Mouse (Mus musculus) embryonic facial prominence, embryonic 13.5 days (tissue): ENCODE data around the gene Podxl2. TPM values are rescaled to one million over a fixed set of nuclear protein-coding genes. Genes with fewer than 3 reads are reported as not detected.

Experiments
- ATAC-seq: fragments of 200-750 bp; cut with Nextera tagmentation; 2 replicates; pipeline ENCODE4 v1.8.0; 2017; ENCODE audit warnings: low read depth; ENCODE audit not compliant: insufficient number of reproducible peaks, insufficient read depth, low FRiP score, low TSS enrichment
- H3K27ac ChIP-seq: fragments of 300-500 bp; sonication (generic); 2 replicates; pipeline ENCODE4 v1.5.1; 2015; ENCODE audit warnings: moderate library complexity, mild to moderate bottlenecking, inconsistent platforms
- H3K27me3 ChIP-seq: fragments of 300-500 bp; sonication (generic); 2 replicates; pipeline ENCODE4 v1.6.1; 2015; ENCODE audit warnings: mild to moderate bottlenecking, inconsistent platforms
- H3K36me3 ChIP-seq: fragments of 300-500 bp; sonication (generic); 2 replicates; pipeline ENCODE4 v1.6.1; 2015; ENCODE audit warnings: mild to moderate bottlenecking, inconsistent platforms
- H3K4me1 ChIP-seq: fragments of 300-500 bp; sonication (generic); 2 replicates; pipeline ENCODE4 v1.6.1; 2015; ENCODE audit warnings: inconsistent platforms
- H3K4me2 ChIP-seq: fragments of 300-500 bp; sonication (generic); 2 replicates; pipeline ENCODE4 v1.6.1; 2015; ENCODE audit warnings: moderate library complexity, mild to moderate bottlenecking, inconsistent platforms
- H3K4me3 ChIP-seq: fragments of 300-500 bp; sonication (generic); 2 replicates; pipeline ENCODE4 v1.5.1; 2015; ENCODE audit warnings: mild to moderate bottlenecking, inconsistent platforms
- H3K9ac ChIP-seq: fragments of 300-500 bp; sonication (generic); 2 replicates; pipeline ENCODE4 v1.6.1; 2015; ENCODE audit warnings: mild to moderate bottlenecking, inconsistent platforms
- H3K9me3 ChIP-seq: fragments of 300-500 bp; sonication (generic); 2 replicates; pipeline ENCODE4 v1.6.1; 2016; ENCODE audit warnings: inconsistent platforms
- WGBS: fragments of 180-500 bp; shearing (Covaris S2); methylation state at CpG from one replicate; pipeline ENCODE4 v1.1.7; 2015; ENCODE audit warnings: mixed read lengths; 5-methylcytosine and 5-hydroxymethylcytosine counted together
- polyA plus RNA-seq: library from polyadenylated mRNA; unstranded; fragments of >200 nt; fragmentation: Nextera tagmentation; extraction: Ambion mirVana; gene quantifications from 2 replicates; pipeline ENCODE4 v1.2.1, GENCODE M21; 2015

Gene Podxl2
- polyA plus RNA-seq, 1 experiment from 2014 or later, result 141 TPM

DNA sequence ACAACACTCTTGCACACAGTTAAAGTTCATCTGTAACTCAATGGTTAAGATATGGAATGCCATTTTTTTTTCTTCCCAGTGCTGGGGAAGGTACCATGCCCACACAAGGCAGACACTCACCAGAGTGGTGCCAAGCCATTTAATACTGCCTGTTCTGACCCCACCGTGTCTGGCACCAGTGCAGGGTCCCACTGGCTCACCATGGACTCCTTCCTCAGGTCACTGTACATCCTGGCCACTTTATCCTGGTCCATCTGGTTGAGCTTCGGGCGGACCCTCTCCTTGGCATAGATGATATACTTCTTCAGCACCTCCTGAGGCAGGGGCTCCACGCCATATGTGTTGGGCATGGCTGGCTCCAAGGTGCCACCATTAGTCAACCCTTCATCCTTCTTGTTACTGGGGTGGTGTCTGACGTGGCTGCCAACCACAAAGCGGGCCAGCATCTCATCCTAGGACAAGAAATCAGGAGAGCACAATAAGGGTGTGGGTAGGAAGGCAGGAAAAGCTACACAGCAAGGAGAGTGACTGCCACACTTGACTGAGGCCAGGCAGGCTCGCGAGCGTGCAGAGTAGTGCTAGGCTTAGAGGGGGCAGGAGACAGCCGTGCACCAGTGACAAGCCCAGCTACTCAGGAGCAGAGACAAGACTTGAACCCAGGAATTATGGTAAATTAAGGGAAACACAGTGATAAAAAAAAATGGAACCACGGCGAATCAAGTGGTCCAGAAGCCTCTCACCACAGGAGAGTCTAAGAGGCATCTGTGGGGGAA lies 11.0 kb upstream of the Podxl2 start:
- Histone ChIP-seq H3K36me3 (peaks cover 98% of the 10 kb centered on the region), H3K27me3 (no peaks in the 10 kb centered on the region), H3K4me3 (no peak overlapping the region), H3K9ac (no peak overlapping the region), H3K4me2 (no peak overlapping the region), H3K27ac (no peak overlapping the region), H3K9me3 (no peaks in the 10 kb centered on the region), H3K4me1 (no peaks in the 10 kb centered on the region)
- WGBS, result 94% methylated on average over 12 of the region's 12 CpGs
- ATAC-seq, result no peak

DNA sequence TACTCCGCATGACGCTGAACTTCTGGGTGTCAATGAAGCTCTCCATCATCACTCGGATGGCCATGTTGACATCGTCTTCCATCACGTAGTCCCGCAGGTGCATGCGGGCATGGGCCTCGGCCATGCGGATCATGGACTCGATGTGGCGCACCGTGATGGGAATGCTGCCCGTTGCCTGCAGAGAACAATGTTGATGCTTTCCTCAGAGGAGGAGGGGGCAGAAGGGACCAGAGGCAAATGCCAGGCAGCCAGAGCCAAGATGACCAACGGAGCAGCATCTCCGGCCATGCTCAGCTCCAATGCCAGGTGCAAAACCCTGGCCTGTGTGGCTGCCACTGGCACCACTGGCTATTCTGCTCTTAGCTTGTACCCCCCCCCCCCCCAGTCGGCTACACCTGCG lies 9.8 kb upstream of the Podxl2 start:
- ATAC-seq, result no peak
- no peak overlapping the region for H3K27ac ChIP-seq
- no peaks in the 10 kb centered on the region for H3K9me3 ChIP-seq
- no peaks in the 10 kb centered on the region for H3K4me1 ChIP-seq
- H3K36me3 ChIP-seq, result peaks cover 92% of the 10 kb centered on the region
- no peaks in the 10 kb centered on the region for H3K27me3 ChIP-seq
- H3K9ac ChIP-seq, result no peak overlapping the region
- 95% methylated on average over 17 of the region's 17 CpGs for WGBS
- no peak overlapping the region for H3K4me3 ChIP-seq
- H3K4me2 ChIP-seq, result no peak overlapping the region

DNA sequence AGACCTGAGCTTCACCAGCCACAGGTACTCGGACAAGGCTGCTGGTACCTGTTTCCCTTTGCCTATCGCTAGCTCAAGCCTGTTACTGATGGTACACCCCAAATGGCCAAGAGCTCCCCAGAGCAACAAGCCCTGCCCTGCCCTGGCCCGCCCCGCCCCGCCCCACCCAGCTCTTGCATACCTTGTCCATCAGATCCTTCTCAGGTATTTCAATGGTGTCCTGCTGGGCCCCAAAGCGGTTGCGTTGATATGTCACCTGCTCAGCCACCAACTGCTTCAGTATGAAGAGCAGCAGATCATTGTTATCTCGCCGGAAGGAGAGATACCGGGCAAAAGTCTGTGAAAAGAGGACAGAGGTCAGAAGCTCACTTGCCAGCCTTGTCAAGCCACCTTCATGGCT lies 9.4 kb upstream of the Podxl2 start:
- peaks cover 87% of the 10 kb centered on the region for H3K36me3 ChIP-seq
- no peaks in the 10 kb centered on the region for H3K27me3 ChIP-seq
- WGBS, result 85% methylated on average over 10 of the region's 10 CpGs
- no peaks in the 10 kb centered on the region for H3K4me1 ChIP-seq
- no peak overlapping the region for H3K27ac ChIP-seq
- ATAC-seq, result no peak
- H3K9ac ChIP-seq, result no peak overlapping the region
- H3K9me3 ChIP-seq, result no peaks in the 10 kb centered on the region
- no peak overlapping the region for H3K4me3 ChIP-seq
- H3K4me2 ChIP-seq, result no peak overlapping the region

DNA sequence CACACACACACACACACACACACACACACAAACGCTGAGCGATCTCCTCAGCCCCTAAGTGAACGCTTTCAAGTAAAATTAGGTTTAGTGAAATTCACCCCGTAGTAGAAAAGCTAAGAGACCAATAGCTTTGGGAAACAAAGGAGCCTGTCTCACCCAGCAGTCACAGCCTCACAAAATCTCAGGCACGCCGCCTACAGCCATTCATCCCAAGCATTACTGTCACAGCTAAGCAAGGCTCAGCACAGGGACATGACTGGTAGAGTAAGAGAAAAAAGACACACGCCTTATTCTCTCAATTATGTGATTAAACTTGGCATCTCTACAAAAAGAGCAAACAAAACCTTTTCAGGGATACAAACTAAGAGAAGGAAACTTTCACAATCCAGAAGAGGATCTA lies 6.5 kb upstream of the Podxl2 start:
- Histone ChIP-seq H3K4me1 (no peaks in the 10 kb centered on the region), H3K4me3 (no peak overlapping the region), H3K27me3 (no peaks in the 10 kb centered on the region), H3K27ac (no peak overlapping the region), H3K36me3 (peaks cover 58% of the 10 kb centered on the region), H3K9me3 (no peaks in the 10 kb centered on the region), H3K4me2 (no peak overlapping the region), H3K9ac (no peak overlapping the region)
- ATAC-seq, result no peak
- 78% methylated on average over 7 of the region's 7 CpGs for WGBS

DNA sequence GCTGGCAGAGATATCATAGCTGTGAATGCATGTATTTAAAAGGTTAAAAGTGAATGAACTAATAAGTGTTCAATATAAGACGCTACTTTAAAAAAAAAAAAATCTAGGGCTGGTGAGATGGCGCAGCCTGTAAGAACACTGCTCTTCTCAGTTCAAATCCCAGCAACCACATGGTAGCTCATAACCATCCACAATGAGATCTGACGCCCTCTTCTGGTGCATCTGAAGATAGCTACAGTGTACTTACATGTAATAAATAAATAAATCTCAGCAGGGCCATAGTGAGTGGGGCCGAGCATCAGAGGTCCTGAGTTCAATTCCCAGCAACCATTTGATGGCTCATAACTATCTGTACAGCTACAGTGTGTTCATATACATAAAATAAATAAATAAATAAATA lies 4.6 kb upstream of the Podxl2 start:
- no peaks in the 10 kb centered on the region; the same call in 1 of the 2 replicates for H3K27me3 ChIP-seq
- no peaks in the 10 kb centered on the region for H3K9me3 ChIP-seq
- WGBS, result 66% methylated on average over 4 of the region's 4 CpGs
- H3K9ac ChIP-seq, result no peak overlapping the region
- no peak overlapping the region for H3K27ac ChIP-seq
- no peaks in the 10 kb centered on the region for H3K4me1 ChIP-seq
- no peak overlapping the region for H3K4me3 ChIP-seq
- no peak overlapping the region for H3K4me2 ChIP-seq
- H3K36me3 ChIP-seq, result peaks cover 40% of the 10 kb centered on the region
- ATAC-seq, result no peak

DNA sequence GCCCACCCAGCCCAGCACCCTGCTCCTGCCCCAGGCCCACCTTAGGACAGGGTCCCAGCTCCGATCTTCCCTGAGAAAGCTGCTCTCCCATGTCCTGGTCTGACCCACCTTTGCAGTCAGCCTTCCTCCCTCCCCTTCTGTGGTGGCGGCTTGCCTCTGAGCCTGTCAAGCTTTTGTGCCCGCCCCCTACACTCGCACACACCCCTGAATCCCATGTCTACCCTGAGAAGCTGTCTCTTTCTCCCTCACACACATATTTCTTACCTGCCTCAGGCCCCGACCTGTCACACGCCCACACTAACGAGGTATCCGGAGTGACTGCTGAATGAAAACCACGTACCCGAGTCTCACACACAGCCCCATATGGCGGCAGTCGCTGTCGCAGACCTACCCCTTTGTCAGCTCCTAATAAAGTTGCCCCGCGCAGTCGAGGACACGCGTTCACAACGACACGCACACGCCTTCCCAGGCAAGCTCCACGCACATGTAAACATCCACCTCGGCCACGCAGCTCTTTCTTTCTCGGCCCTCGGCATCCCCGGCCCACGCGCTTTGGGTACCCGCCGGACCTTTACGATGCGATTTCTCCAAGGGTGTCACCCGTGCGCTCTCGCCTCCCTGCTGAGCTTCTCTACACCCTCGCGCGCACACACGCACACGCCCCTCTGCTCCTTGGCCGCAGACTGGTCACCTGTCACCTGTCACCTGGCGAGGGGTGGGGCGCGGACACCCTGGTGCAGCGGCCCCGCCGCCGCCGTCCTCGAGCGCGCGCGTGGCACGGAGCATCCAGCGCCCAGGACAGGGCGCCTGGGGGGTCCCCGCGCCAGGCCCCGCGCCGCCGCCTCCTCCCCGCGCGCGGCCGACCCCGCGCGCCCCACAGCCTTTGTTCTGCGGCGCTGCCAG lies 628 bp downstream of the Podxl2 start:
- peak; percentile 67 for ATAC-seq
- peak overlapping the region; percentile 34; the same call in 1 of the 2 replicates for H3K27ac ChIP-seq
- 1% methylated on average over 70 of the region's 74 CpGs for WGBS
- H3K4me1 ChIP-seq, result peaks cover 27% of the 10 kb centered on the region
- peak overlapping the region; percentile 96 for H3K4me2 ChIP-seq
- H3K9me3 ChIP-seq, result no peaks in the 10 kb centered on the region
- peak overlapping the region; percentile 84 for H3K9ac ChIP-seq
- no peaks in the 10 kb centered on the region; the same call in 1 of the 2 replicates for H3K27me3 ChIP-seq
- H3K36me3 ChIP-seq, result no peaks in the 10 kb centered on the region; the same call in 1 of the 2 replicates
- peak overlapping the region; percentile 72 for H3K4me3 ChIP-seq

DNA sequence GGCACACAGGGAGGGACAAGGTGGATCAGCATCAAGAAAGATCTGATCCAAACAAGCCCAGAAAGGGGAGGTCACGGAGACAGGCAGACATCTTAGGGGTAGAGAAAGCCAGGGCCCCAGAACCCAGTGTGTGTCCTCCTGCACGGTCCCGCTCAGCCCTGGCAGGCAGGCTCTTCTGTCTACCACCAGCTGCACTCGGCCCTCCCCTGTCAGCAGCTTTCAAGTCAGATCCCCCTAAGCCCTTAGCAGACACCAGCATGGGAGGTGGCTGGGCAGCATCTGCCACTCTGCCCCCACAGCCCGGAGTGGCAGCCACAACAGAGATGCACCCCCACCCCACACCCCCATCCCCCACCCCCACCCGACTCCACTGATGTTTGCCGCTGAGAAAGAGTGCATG lies 2.0 kb downstream of the Podxl2 start:
- Histone ChIP-seq H3K9me3 (no peaks in the 10 kb centered on the region), H3K4me3 (peak overlapping the region; percentile 72; the same call in 1 of the 2 replicates), H3K36me3 (no peaks in the 10 kb centered on the region; the same call in 1 of the 2 replicates), H3K4me1 (peaks cover 27% of the 10 kb centered on the region), H3K4me2 (peak overlapping the region; percentile 96), H3K27me3 (no peaks in the 10 kb centered on the region; the same call in 1 of the 2 replicates), H3K9ac (peak overlapping the region; percentile 84; the same call in 1 of the 2 replicates), H3K27ac (no peak overlapping the region)
- WGBS, result 33% methylated on average over 7 of the region's 7 CpGs
- no peak for ATAC-seq

DNA sequence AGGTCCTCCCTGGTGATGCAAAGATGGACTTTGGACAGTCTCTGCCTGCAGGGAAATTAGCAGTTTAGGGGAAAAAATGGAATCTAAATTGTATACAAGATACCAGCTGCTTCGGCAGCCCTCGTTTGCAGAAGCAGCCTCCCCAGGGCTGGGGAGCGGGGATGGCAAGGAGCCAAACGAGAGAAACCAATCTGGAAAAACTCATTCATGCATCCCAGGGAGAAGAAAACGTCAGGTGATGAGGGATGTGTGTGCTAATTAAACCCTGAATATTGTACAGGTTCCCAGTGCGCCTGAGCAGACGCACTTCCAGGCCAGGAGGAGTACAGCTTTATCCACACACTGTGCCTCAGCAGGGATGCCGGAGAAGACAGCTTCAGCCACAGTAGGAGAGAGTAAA lies 3.3 kb downstream of the Podxl2 start:
- Histone ChIP-seq H3K27me3 (no peaks in the 10 kb centered on the region; the same call in 1 of the 2 replicates), H3K4me2 (no peak overlapping the region), H3K9me3 (no peaks in the 10 kb centered on the region), H3K4me3 (no peak overlapping the region), H3K4me1 (peaks cover 27% of the 10 kb centered on the region), H3K9ac (no peak overlapping the region), H3K27ac (0 out of 2 replicates have a peak overlapping the region, but pooled peaks have one; percentile 2), H3K36me3 (no peaks in the 10 kb centered on the region; the same call in 1 of the 2 replicates)
- no peak for ATAC-seq
- 34% methylated on average over 8 of the region's 8 CpGs for WGBS

DNA sequence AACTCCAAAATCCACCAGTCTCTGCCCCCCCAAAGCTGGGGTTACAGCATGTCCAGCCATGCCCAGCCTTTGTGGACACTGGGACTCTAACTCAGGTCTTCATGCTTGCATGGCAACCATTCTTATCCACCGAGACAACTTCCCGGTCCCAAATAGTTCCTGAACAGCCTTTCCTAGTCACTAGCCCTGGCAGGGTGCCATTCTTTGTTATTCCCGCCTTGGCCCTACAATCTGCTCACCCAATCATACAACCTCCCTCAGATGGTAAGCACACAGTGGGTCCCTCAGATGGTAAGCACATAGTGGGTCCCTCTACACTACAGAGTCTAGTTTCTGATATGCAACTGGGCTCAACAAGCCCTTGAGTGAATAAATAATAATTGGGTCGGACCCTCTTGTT lies 4.2 kb downstream of the Podxl2 start:
- no peak overlapping the region for H3K4me3 ChIP-seq
- no peak overlapping the region for H3K9ac ChIP-seq
- no peak overlapping the region for H3K4me2 ChIP-seq
- no peaks in the 10 kb centered on the region; the same call in 1 of the 2 replicates for H3K36me3 ChIP-seq
- no peaks in the 10 kb centered on the region for H3K9me3 ChIP-seq
- peaks cover 27% of the 10 kb centered on the region for H3K4me1 ChIP-seq
- no peaks in the 10 kb centered on the region for H3K27me3 ChIP-seq
- no peak for ATAC-seq
- H3K27ac ChIP-seq, result no peak overlapping the region
- 74% methylated on average over 4 of the region's 4 CpGs for WGBS

DNA sequence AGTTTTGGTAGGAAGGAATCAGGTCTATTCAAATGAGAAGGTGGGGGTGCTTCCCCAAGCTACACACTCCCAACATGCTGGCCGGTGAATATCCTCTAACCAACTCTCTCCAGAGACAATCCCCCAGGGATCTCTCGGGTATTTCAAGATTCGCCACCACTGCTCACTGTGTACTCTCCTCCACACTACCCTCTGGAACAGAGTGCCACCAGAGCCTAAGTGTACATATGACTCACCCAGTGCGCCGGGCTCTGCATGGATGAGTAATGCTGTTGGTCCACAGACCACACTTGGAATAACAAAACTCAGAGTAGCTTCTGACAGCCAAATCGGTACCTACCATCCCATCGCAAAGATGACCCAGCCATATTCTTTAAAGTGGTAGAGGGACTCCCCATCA lies 5.4 kb downstream of the Podxl2 start:
- Histone ChIP-seq H3K9me3 (no peaks in the 10 kb centered on the region), H3K4me2 (no peak overlapping the region)
- 87% methylated on average over 7 of the region's 7 CpGs for WGBS

DNA sequence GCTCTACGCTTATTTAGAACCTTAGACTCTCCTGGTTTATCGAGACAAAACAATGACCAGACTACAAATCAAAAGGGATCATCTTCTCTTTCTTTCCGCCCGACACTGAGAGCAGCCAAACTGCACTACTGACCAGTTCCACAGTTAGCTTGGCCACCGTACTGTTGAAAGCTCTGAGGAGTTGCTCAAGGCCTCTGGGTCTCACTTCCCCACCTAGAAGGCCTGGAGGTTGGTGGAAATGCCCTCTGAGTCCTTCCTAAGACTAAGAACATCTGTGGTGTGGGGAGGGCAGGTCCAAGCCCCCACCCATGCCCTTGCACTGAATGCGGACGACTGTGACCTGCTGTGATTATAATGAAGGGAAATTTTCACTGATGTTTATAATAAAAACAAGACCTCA lies 9.1 kb downstream of the Podxl2 start:
- H3K9ac ChIP-seq, result no peak overlapping the region
- H3K27ac ChIP-seq, result no peak overlapping the region
- no peaks in the 10 kb centered on the region for H3K4me1 ChIP-seq
- 0 out of 2 replicates have a peak, but pooled peaks cover 4% of the 10 kb centered on the region for H3K9me3 ChIP-seq
- no peak overlapping the region for H3K4me3 ChIP-seq
- no peak overlapping the region for H3K4me2 ChIP-seq
- 79% methylated on average over 7 of the region's 7 CpGs for WGBS
- ATAC-seq, result no peak
- no peaks in the 10 kb centered on the region for H3K27me3 ChIP-seq
- H3K36me3 ChIP-seq, result peaks cover 44% of the 10 kb centered on the region

More for the DNA sequence above, 5.4 kb downstream of the Podxl2 start:
- H3K27me3 ChIP-seq, result no peaks in the 10 kb centered on the region
- H3K36me3 ChIP-seq, result peaks cover 10% of the 10 kb centered on the region
- H3K4me1 ChIP-seq, result peaks cover 27% of the 10 kb centered on the region
- H3K9ac ChIP-seq, result no peak overlapping the region
- H3K4me3 ChIP-seq, result no peak overlapping the region
- H3K27ac ChIP-seq, result no peak overlapping the region
- ATAC-seq, result no peak
